Mouse (Mus musculus) E14TG2a.4 (cell line): Measurements from ENCODE around the gene Tlk2.
A peak's percentile ranks its signal among the peaks of the same experiment; 100 is the strongest.

ENCODE experiments used
- H3K27me3 ChIP-seq: 2 replicates; pipeline ENCODE4 v1.6.1; 2014; ENCODE audit warnings: low read length, control low read depth; ENCODE audit not compliant: insufficient read depth
- H3K36me3 ChIP-seq: 2 replicates; pipeline ENCODE4 v1.6.1; 2014; ENCODE audit warnings: low read length, control low read depth; ENCODE audit not compliant: insufficient read depth
- H3K4me1 ChIP-seq: replicated peaks from 2 replicates; pipeline ENCODE4 v1.6.1; 2014; ENCODE audit warnings: low read depth, low read length, control low read depth
- H3K4me3 ChIP-seq: replicated peaks from 2 replicates; pipeline ENCODE4 v1.5.1; 2014; ENCODE audit warnings: mild to moderate bottlenecking, low read length
- H3K9me3 ChIP-seq: 2 replicates; pipeline ENCODE4 v1.6.1; 2014; ENCODE audit warnings: low read length, control low read depth
- CTCF ChIP-seq: conservative IDR thresholded peaks from 2 replicates; pipeline ENCODE4 v1.5.1; 2014; ENCODE audit warnings: low read length
- NANOG ChIP-seq: IDR thresholded peaks from 2 replicates; pipeline ENCODE4 v1.6.1; 2014; ENCODE audit warnings: borderline replicate concordance, low read length, mixed read lengths
- POU5F1 ChIP-seq: IDR thresholded peaks from 2 replicates; pipeline ENCODE4 v1.6.1; 2014; ENCODE audit warnings: low read length, borderline replicate concordance

The Tlk2 gene

GRCm38 (mm10) chr11:105283016-105283415 lies 104.4 kb downstream of the Tlk2 start:
- H3K4me1 ChIP-seq: peaks cover 65% of the 10 kb centered on the region
- TF ChIP-seq CTCF (no peak), NANOG (no peak), POU5F1 (no peak)
- H3K4me3 ChIP-seq: no peak overlapping the region
- H3K36me3 ChIP-seq: peaks cover 74% of the 10 kb centered on the region
- H3K9me3 ChIP-seq: no peaks in the 10 kb centered on the region
- no peaks in the 10 kb centered on the region for H3K27me3 ChIP-seq

- H3K4me1 ChIP-seq: peaks cover 80% of the 10 kb centered on the region
- TF ChIP-seq CTCF: no peak
- H3K4me3 ChIP-seq: 0 out of 2 replicates have a peak overlapping the region, but pooled peaks have one; percentile 2
- H3K9me3 ChIP-seq: no peaks in the 10 kb centered on the region
- H3K27me3 ChIP-seq: peaks cover 14% of the 10 kb centered on the region
- peaks cover 52% of the 10 kb centered on the region for H3K36me3 ChIP-seq
Observed at GRCm38 (mm10) chr11:105285720-105286119, 107.1 kb downstream of the Tlk2 start.

- Histone ChIP-seq H3K4me3 (no peak overlapping the region), H3K36me3 (peaks cover 19% of the 10 kb centered on the region), H3K4me1 (peaks cover 71% of the 10 kb centered on the region), H3K9me3 (no peaks in the 10 kb centered on the region), H3K27me3 (peaks cover 50% of the 10 kb centered on the region)
- TF ChIP-seq NANOG: no peak
Observed at GRCm38 (mm10) chr11:105289403-105289802, 110.8 kb downstream of the Tlk2 start.

GRCm38 (mm10) chr11:105291681-105292123 lies 113.1 kb downstream of the Tlk2 start:
- TF ChIP-seq NANOG (no peak), POU5F1 (no peak), CTCF (no peak)
- Histone ChIP-seq H3K27me3 (peaks cover 69% of the 10 kb centered on the region), H3K9me3 (no peaks in the 10 kb centered on the region), H3K4me1 (peaks cover 52% of the 10 kb centered on the region), H3K4me3 (peak overlapping the region; percentile 84), H3K36me3 (peaks cover 11% of the 10 kb centered on the region)

GRCm38 (mm10) chr11:105292124-105293071 lies 113.8 kb downstream of the Tlk2 start, which contains the start of gene Mrc2:
Gene Mrc2 (plus strand): TSS chr11:105292643.
- Histone ChIP-seq H3K4me1 (peaks cover 45% of the 10 kb centered on the region), H3K9me3 (no peaks in the 10 kb centered on the region), H3K36me3 (peaks cover 6% of the 10 kb centered on the region; the same call in 1 of the 2 replicates), H3K4me3 (peak within 1 kb of the TSS; percentile 84), H3K27me3 (peaks cover 70% of the 10 kb centered on the region)
- TF ChIP-seq POU5F1: no peak
- TF ChIP-seq CTCF: no peak
- no peak for TF ChIP-seq NANOG

- TF ChIP-seq POU5F1 (no peak), NANOG (no peak), CTCF (no peak)
- Histone ChIP-seq H3K4me3 (peak overlapping the region; percentile 84), H3K9me3 (no peaks in the 10 kb centered on the region), H3K27me3 (peaks cover 74% of the 10 kb centered on the region), H3K4me1 (peaks cover 44% of the 10 kb centered on the region), H3K36me3 (peaks cover 2% of the 10 kb centered on the region; the same call in 1 of the 2 replicates)
Observed at GRCm38 (mm10) chr11:105293101-105293581, 114.5 kb downstream of the Tlk2 start.

GRCm38 (mm10) chr11:105293901-105294494 lies 115.4 kb downstream of the Tlk2 start:
- Histone ChIP-seq H3K4me1 (peaks cover 36% of the 10 kb centered on the region), H3K36me3 (no peaks in the 10 kb centered on the region), H3K4me3 (0 out of 2 replicates have a peak overlapping the region, but pooled peaks have one; percentile 10), H3K9me3 (no peaks in the 10 kb centered on the region), H3K27me3 (peaks cover 74% of the 10 kb centered on the region)
- no peak for TF ChIP-seq POU5F1
- TF ChIP-seq NANOG: no peak
- TF ChIP-seq CTCF: no peak

- Histone ChIP-seq H3K27me3 (peaks cover 57% of the 10 kb centered on the region), H3K36me3 (no peaks in the 10 kb centered on the region), H3K9me3 (no peaks in the 10 kb centered on the region), H3K4me1 (peaks cover 25% of the 10 kb centered on the region), H3K4me3 (no peak overlapping the region)
- TF ChIP-seq CTCF (no peak), NANOG (no peak), POU5F1 (no peak)
Observed at GRCm38 (mm10) chr11:105296084-105296483, 117.5 kb downstream of the Tlk2 start.
